Mouse (Mus musculus) ES-Bruce4 (cell line): Measurements from ENCODE around the gene Trnt1. TPM values are rescaled to one million over a fixed set of nuclear protein-coding genes. Genes with fewer than 3 reads are reported as not detected.

ENCODE experiments used
- H3K27ac ChIP-seq: 2 replicates; pipeline ENCODE4 v1.5.1; 2012; ENCODE audit warnings: low read length, inconsistent platforms; ENCODE audit not compliant: insufficient read depth
- H3K27me3 ChIP-seq: 2 replicates; pipeline ENCODE4 v1.6.1; 2012; ENCODE audit warnings: mild to moderate bottlenecking, low read length, inconsistent platforms; ENCODE audit not compliant: control insufficient read depth, poor library complexity, insufficient read depth, severe bottlenecking
- H3K36me3 ChIP-seq: 2 replicates; pipeline ENCODE4 v1.6.1; 2012; ENCODE audit warnings: inconsistent platforms, mild to moderate bottlenecking, low read length, moderate library complexity; ENCODE audit not compliant: control insufficient read depth, poor library complexity, insufficient read depth, severe bottlenecking
- H3K4me1 ChIP-seq: one replicate; pipeline ENCODE4 v1.8.1; 2011; ENCODE audit warnings: low read length; ENCODE audit not compliant: control insufficient read depth, insufficient read depth
- H3K4me3 ChIP-seq: 2 replicates; pipeline ENCODE4 v1.5.1; 2011; ENCODE audit warnings: low read depth, mild to moderate bottlenecking, low read length
- H3K9ac ChIP-seq: 2 replicates; pipeline ENCODE4 v1.6.1; 2012; ENCODE audit warnings: low read depth, mild to moderate bottlenecking, inconsistent platforms; ENCODE audit not compliant: poor library complexity, severe bottlenecking
- H3K9me3 ChIP-seq: replicated peaks from 2 replicates; pipeline ENCODE4 v1.6.1; 2012; ENCODE audit warnings: mild to moderate bottlenecking, low read length, inconsistent platforms; ENCODE audit not compliant: control insufficient read depth, poor library complexity, insufficient read depth, severe bottlenecking
- CTCF ChIP-seq: IDR thresholded peaks from one replicate; pipeline ENCODE4 v1.8.1; 2011; ENCODE audit warnings: low read depth, low read length
- EP300 ChIP-seq: IDR thresholded peaks from 2 replicates; pipeline ENCODE4 v1.6.1; 2011; ENCODE audit warnings: low read depth, low read length; ENCODE audit not compliant: insufficient read depth
- POLR2A ChIP-seq: IDR thresholded peaks from one replicate; pipeline ENCODE4 v1.8.1; 2011; ENCODE audit warnings: low read length; ENCODE audit not compliant: insufficient read depth
- polyA plus RNA-seq: library from polyadenylated mRNA; stranded (reverse); fragments of >200 nt; gene quantifications from 2 replicates; pipeline ENCODE4 v1.2.4, GENCODE M21; 2011; ENCODE audit warnings: low read depth; ENCODE audit not compliant: missing spikeins, insufficient read depth, insufficient read length

Trnt1 gene
- polyA plus RNA-seq, 1 experiment, result 53.9 TPM

DNA sequence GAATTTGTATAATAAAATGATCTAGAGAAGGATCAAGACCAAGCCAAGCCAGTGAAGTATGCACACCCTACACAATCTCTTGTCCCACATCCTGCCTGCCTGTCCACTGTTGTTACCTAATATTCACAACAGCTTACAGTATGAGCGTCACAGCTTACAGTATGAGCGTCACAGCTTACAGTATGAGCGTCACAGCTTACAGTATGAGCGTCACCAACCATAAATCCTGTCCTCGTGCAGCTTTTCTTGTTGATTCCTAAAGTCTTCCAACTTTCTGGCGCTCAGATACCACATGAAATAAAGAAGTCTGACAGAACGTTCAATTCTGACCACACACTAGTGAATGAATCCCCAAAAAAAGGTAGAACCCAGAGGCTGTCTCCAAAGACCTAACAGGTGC is 24.2 kb downstream of the Trnt1 start:
- Histone ChIP-seq H3K27ac (no peak overlapping the region), H3K27me3 (no peaks in the 10 kb centered on the region), H3K4me3 (no peak overlapping the region), H3K9me3 (no peaks in the 10 kb centered on the region), H3K9ac (no peak overlapping the region), H3K4me1 (no peaks in the 10 kb centered on the region), H3K36me3 (peaks cover 7% of the 10 kb centered on the region)
- TF ChIP-seq EP300 (no peak), POLR2A (no peak), CTCF (no peak)

DNA sequence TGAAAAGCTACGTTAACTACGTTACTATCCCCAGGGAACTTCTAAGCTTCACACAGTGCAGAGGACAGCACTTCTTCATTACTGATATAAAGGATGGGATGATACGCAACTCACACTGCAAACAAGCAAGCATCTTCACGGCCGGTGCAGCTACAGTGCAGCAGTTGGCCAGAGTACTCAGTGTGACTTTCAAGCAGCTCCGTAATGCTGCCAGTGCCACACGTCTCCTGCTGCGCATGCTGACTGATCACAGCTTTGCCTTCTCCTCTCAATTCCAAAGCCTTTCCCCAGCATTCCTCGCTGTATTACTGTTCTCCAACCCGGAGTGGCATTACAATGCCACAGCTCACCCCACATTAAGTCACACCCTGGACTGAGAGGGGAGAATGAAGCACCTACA is 24.7 kb downstream of the Trnt1 start:
- no peaks in the 10 kb centered on the region for H3K9me3 ChIP-seq
- H3K9ac ChIP-seq, result no peak overlapping the region
- H3K4me3 ChIP-seq, result no peak overlapping the region
- TF ChIP-seq EP300 (no peak), CTCF (no peak), POLR2A (no peak)
- no peaks in the 10 kb centered on the region for H3K27me3 ChIP-seq
- peaks cover 7% of the 10 kb centered on the region for H3K36me3 ChIP-seq
- H3K4me1 ChIP-seq, result no peaks in the 10 kb centered on the region
- no peak overlapping the region for H3K27ac ChIP-seq

DNA sequence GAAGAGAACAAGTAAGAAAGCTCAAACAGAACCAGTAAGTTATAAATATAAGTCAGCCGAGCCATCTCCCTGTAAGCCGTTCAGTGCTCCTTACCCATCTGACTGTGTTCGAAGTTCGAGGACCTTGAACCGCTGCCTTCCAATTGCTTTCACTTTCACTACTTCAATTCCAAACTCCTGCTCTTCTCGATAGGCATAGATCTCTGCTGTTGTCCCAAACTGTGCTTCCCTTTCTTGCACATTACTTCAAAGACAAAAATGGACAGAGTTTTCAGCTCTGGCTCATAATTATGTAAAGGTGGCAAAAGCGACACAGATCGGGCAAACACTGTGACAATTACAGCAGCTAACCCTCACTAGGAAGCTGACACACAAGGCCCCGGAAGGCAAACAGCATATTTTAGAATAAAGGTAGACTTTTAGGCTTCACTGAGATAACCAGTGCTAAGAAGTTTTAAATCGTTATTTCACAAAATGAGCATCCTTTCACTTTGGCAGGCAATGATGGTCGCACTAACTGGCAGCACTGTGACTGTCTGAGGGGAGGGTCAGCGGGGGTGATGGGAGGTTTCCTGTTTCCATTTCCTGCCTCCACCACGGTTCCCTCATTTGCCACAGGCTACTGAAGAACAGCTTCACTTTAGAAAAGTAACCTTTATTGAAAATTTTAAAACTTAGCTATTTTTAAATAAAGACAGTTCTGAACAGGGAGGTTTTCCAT is 25.3 kb downstream of the Trnt1 start:
- Histone ChIP-seq H3K4me1 (no peaks in the 10 kb centered on the region), H3K4me3 (no peak overlapping the region), H3K9ac (no peak overlapping the region), H3K36me3 (peaks cover 7% of the 10 kb centered on the region), H3K9me3 (no peaks in the 10 kb centered on the region), H3K27me3 (no peaks in the 10 kb centered on the region), H3K27ac (no peak overlapping the region)
- TF ChIP-seq EP300 (no peak), CTCF (no peak), POLR2A (no peak)

DNA sequence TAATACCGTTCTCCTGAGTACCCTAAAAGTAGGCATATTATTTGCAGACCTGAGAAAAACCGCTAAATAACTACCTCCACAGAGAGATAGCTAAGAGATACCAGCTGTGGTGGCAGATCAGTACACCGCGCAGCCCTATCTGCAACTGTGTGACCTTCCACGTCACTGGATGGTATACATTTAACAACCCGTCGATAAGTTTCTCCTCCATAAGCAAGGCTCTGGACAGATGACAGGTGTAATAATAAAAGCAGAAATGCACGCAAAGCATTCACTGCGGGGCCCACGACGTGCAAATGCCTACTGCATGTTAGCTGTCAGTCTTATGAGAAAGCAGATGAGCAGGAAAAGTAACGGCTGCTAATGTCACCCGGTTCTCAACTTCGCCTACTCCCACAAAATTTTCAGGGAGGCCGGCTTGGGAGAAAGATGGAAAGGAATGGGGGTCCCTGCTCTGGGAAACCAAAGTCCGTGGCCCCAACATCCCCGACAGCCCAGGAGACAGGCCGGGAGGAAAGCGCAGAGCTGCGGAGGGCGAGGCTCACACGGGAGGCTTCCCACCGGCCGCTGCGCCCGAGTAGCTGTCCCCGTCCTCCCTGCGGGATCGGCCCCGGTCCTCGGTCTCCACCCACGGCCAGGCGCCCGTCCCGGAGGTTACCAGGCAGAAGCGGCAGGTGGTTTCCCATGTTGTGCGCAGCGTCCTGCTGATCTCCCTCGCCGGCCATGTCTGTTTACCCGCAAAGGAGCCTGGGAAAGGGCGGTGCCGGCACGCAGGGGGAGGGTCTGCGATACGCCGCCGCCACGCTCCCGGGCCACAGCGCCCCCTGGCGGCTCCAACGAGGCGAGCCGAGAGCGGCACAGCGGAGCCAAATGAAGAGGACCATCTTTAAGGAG is 30.7 kb downstream of the Trnt1 start, which contains the start of gene Crbn:
Gene Crbn, minus strand, starts transcription at position 745 of the 894 bp plus-strand sequence.
- Histone ChIP-seq H3K4me1 (no peaks in the 10 kb centered on the region), H3K36me3 (peaks cover 2% of the 10 kb centered on the region), H3K9ac (peak within 1 kb of the TSS; percentile 49), H3K4me3 (peak within 1 kb of the TSS; percentile 57), H3K27me3 (no peaks in the 10 kb centered on the region), H3K9me3 (no peaks in the 10 kb centered on the region), H3K27ac (no peak within 1 kb of the TSS)
- TF ChIP-seq CTCF (peak; percentile 87), EP300 (peak; percentile 34; the same call in 1 of the 2 replicates), POLR2A (no peak)

DNA sequence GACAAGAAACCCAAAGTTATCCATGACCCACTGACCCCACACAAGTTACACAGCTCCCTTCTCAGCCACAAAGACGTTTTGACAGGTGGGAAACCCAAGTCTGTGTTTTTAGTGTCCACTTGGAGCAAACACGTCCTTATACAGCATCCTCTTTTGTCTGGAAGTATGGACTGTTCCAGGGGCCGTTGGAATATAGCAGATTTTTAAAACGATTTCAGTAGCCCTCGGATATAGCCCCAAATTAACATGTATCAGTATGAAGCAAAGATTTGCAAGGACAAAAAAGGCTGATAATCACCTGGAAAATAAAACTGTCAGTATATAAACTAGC is 31.3 kb downstream of the Trnt1 start:
- TF ChIP-seq EP300, result no peak
- no peak for TF ChIP-seq CTCF
- no peak for TF ChIP-seq POLR2A
- no peaks in the 10 kb centered on the region for H3K9me3 ChIP-seq
- no peaks in the 10 kb centered on the region for H3K27me3 ChIP-seq
- H3K4me1 ChIP-seq, result no peaks in the 10 kb centered on the region
- H3K36me3 ChIP-seq, result no peaks in the 10 kb centered on the region
- H3K27ac ChIP-seq, result no peak overlapping the region
- no peak overlapping the region for H3K4me3 ChIP-seq
- H3K9ac ChIP-seq, result no peak overlapping the region

DNA sequence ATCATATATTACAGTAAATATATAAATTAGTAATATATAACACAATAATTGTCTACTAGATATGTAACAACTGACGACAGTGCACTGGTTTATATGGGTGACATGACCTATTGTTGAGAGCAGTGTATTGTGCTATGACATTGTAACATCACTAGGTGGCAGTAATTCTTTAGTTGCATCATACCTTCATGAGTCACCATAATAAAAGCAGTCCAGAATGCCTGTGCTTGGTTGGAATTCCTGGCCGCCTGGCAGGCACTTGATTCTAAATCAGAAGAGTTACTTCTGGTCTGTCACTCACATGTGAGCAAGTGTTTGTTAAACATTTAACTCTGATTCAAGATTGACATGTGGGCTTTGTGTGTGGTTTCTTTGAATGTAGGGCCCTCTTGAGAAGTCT is 36.0 kb downstream of the Trnt1 start:
- no peak for TF ChIP-seq POLR2A
- TF ChIP-seq CTCF, result peak; percentile 32
- Histone ChIP-seq H3K27me3 (no peaks in the 10 kb centered on the region), H3K4me1 (no peaks in the 10 kb centered on the region), H3K36me3 (no peaks in the 10 kb centered on the region), H3K27ac (no peak overlapping the region), H3K9me3 (no peaks in the 10 kb centered on the region), H3K4me3 (no peak overlapping the region), H3K9ac (no peak overlapping the region)
